In genomic region chr10:78586026-78586425, GRCm38 (mm10) we compare ENCODE assay signal across 36 mouse cellular contexts. TPM values are rescaled to one million over a fixed set of nuclear protein-coding genes. Genes with fewer than 3 reads are reported as not detected.
DNase-seq lines count a peak whose midpoint lies in the region; ATAC-seq and TF ChIP-seq lines count a peak whose summit lies in the region.
"Had no signal": no experiment of that assay in that cellular context is flagged by ENCODE, and none has a peak within 500 bp of the region (broad histone marks: within the 10 kb centered on the region; RNA-seq: fewer than 3 reads in every experiment).

No protein-coding gene starts in this region.

- peak; percentile 61 to 73 for DNase-seq in cerebellum, postnatal 10 days
- no peak for DNase-seq in cerebellum, adult 18-20 months
- DNase-seq in heart, adult 11 months = peak; percentile 90
- DNase-seq in testis, postnatal 14 days (ENCODE audit: low spot score) = no peak
- DNase-seq in gastrocnemius, postnatal 36 days = no peak
- DNase-seq: adrenal gland, postnatal 10 days; adrenal gland, postnatal 36 days; B cell, adult 2 months; cerebellum, adult 9-11 months; embryo, embryonic 11 days; gastrocnemius, postnatal 25 days; kidney, adult 2 months had no signal

- no peak overlapping the region for H3K4me3 ChIP-seq in heart, embryonic 12.5 days
- H3K4me3 ChIP-seq in testis, adult 2 months (ENCODE audit: control insufficient read depth, low read depth, low read length) = peak overlapping the region; percentile 72
- H3K4me3 ChIP-seq in ES-Bruce4 (ENCODE audit: low read depth, low read length) = peak overlapping the region; percentile 43
- H3K4me3 ChIP-seq: embryonic facial prominence, embryonic 10.5 days; embryonic facial prominence, embryonic 13.5 days; erythroblast, embryonic 14.5 days; forebrain, embryonic 12.5 days; forebrain, embryonic 15.5 days; heart, embryonic 13.5 days; hindbrain, embryonic 12.5 days; hindbrain, embryonic 15.5 days had no signal

- no peak overlapping the region for H3K27ac ChIP-seq in heart, embryonic 12.5 days (ENCODE audit: poor library complexity, severe bottlenecking)
- no peak overlapping the region for H3K27ac ChIP-seq in testis, adult 2 months (ENCODE audit: control insufficient read depth, insufficient read depth, low read depth, low read length)
- no peak overlapping the region for H3K27ac ChIP-seq in ES-Bruce4 (ENCODE audit: insufficient read depth, low read length)
- H3K27ac ChIP-seq: embryonic facial prominence, embryonic 10.5 days; embryonic facial prominence, embryonic 13.5 days; forebrain, embryonic 12.5 days; forebrain, embryonic 15.5 days; heart, embryonic 13.5 days; hindbrain, embryonic 12.5 days; hindbrain, embryonic 15.5 days had no signal

- H3K9me3 ChIP-seq in heart, embryonic 12.5 days (replicated peaks) = no peaks in the 10 kb centered on the region
- no peaks in the 10 kb centered on the region for H3K9me3 ChIP-seq in ES-Bruce4 (replicated peaks; ENCODE audit: control insufficient read depth, insufficient read depth, low read length, poor library complexity, severe bottlenecking)
- H3K9me3 ChIP-seq: embryonic facial prominence, embryonic 10.5 days; embryonic facial prominence, embryonic 13.5 days; forebrain, embryonic 12.5 days; forebrain, embryonic 15.5 days; G1E; heart, embryonic 13.5 days; hindbrain, embryonic 12.5 days; hindbrain, embryonic 15.5 days had no signal

- intact Hi-C loops in gastrocnemius, postnatal 36 days (cut with DNase I) = no loop called here

- no peak for TF ChIP-seq POLR2A in testis, adult 2 months (IDR thresholded peaks at IDR 0.05; ENCODE audit: control insufficient read depth, low read depth, low read length)
- TF ChIP-seq POLR2A in ES-Bruce4 (IDR thresholded peaks at IDR 0.05; ENCODE audit: insufficient read depth, low read length) = no peak

- 92% methylated on average over 13 of the region's 13 CpGs for WGBS in heart, embryonic 12.5 days

- no peak for TF ChIP-seq CTCF in testis, adult 2 months (IDR thresholded peaks at IDR 0.05; ENCODE audit: control insufficient read depth, insufficient read depth, insufficient replicate concordance, low read depth, low read length)
- TF ChIP-seq CTCF in ES-Bruce4 (IDR thresholded peaks at IDR 0.05; ENCODE audit: low read depth, low read length) = no peak

- peaks cover 81% of the 10 kb centered on the region for H3K36me3 ChIP-seq in heart, embryonic 12.5 days
- no peaks in the 10 kb centered on the region for H3K36me3 ChIP-seq in testis, adult 2 months (ENCODE audit: control insufficient read depth, insufficient read depth, low read length)
- H3K36me3 ChIP-seq in ES-Bruce4 (ENCODE audit: control insufficient read depth, insufficient read depth, low read length, poor library complexity, severe bottlenecking) = no peaks in the 10 kb centered on the region

- H3K4me2 ChIP-seq in heart, embryonic 12.5 days = no peak overlapping the region
- H3K4me2 ChIP-seq: embryonic facial prominence, embryonic 13.5 days; forebrain, embryonic 12.5 days; forebrain, embryonic 15.5 days; heart, embryonic 13.5 days; hindbrain, embryonic 12.5 days; hindbrain, embryonic 15.5 days had no signal

- no peak overlapping the region for H3K9ac ChIP-seq in heart, embryonic 12.5 days
- H3K9ac ChIP-seq in ES-Bruce4 (ENCODE audit: low read depth, poor library complexity, severe bottlenecking) = no peak overlapping the region
- H3K9ac ChIP-seq: embryonic facial prominence, embryonic 13.5 days; forebrain, embryonic 12.5 days; forebrain, embryonic 15.5 days; heart, embryonic 13.5 days; hindbrain, embryonic 12.5 days; hindbrain, embryonic 15.5 days had no signal

- TF ChIP-seq EP300 in ES-Bruce4 (IDR thresholded peaks at IDR 0.05; ENCODE audit: insufficient read depth, low read depth, low read length) = no peak

- peaks cover 12% of the 10 kb centered on the region for H3K4me1 ChIP-seq in heart, embryonic 12.5 days (replicated peaks)
- H3K4me1 ChIP-seq in testis, adult 2 months (ENCODE audit: control insufficient read depth, insufficient read depth, low read length) = peaks cover 11% of the 10 kb centered on the region
- H3K4me1 ChIP-seq in ES-Bruce4 (ENCODE audit: control insufficient read depth, insufficient read depth, low read length) = peaks cover 3% of the 10 kb centered on the region

- no peaks in the 10 kb centered on the region for H3K27me3 ChIP-seq in heart, embryonic 12.5 days (replicated peaks)
- H3K27me3 ChIP-seq in testis, adult 2 months (ENCODE audit: control insufficient read depth, insufficient read depth, low read length) = no peaks in the 10 kb centered on the region
- no peaks in the 10 kb centered on the region for H3K27me3 ChIP-seq in ES-Bruce4 (ENCODE audit: control insufficient read depth, insufficient read depth, low read length, poor library complexity, severe bottlenecking)
- H3K27me3 ChIP-seq: embryonic facial prominence, embryonic 13.5 days; forebrain, embryonic 15.5 days; heart, embryonic 13.5 days; hindbrain, embryonic 12.5 days; Patski had no signal

- no peak for ATAC-seq in heart, embryonic 12.5 days (ENCODE audit: insufficient number of reproducible peaks, low FRiP score)
- ATAC-seq: forebrain, embryonic 15.5 days; intestine, postnatal 0 days; Patski had no signal

RNA-seq across cellular contexts. Expression of gene Syde1, which starts 5.7 kb away (rescaled TPM):
- polyA plus RNA-seq in heart, embryonic 12.5 days (2016; fragmentation: Nextera tagmentation; extraction: Ambion mirVana) = 14.2 and 15.3 TPM in 2 replicates
- polyA plus RNA-seq in testis, adult 2 months (2012; rRNA removed) = 1.4 and 1.6 TPM in 2 replicates
- 3.9 and 4.6 TPM in 2 replicates for polyA plus RNA-seq in ES-Bruce4 (2011; ENCODE audit: insufficient read depth, insufficient read length, low read depth, missing spikeins)
- 1 to 10 TPM; 3.4 to 3.5 TPM for total RNA-seq in gastrocnemius, postnatal 36 days (2021)
- total RNA-seq: CH12.LX, G1E had no signal
- polyA plus RNA-seq: G1E had no signal

RNA-seq across cellular contexts. Expression of gene Ilvbl, which starts 11.9 kb away (rescaled TPM):
- polyA plus RNA-seq in heart, embryonic 12.5 days (2016; fragmentation: Nextera tagmentation; extraction: Ambion mirVana) = 46.5 and 47.6 TPM in 2 replicates
- 11.1 and 12.0 TPM in 2 replicates for polyA plus RNA-seq in testis, adult 2 months (2012; rRNA removed)
- polyA plus RNA-seq in ES-Bruce4 (2011; ENCODE audit: insufficient read depth, insufficient read length, low read depth, missing spikeins) = 11.6 and 16.7 TPM in 2 replicates
- total RNA-seq in gastrocnemius, postnatal 36 days (2021) = 10 to 100 TPM; 15.8 to 19.6 TPM

RNA-seq across cellular contexts. Expression of gene Olfr1357, which starts 31.8 kb away (rescaled TPM):
- polyA plus RNA-seq in heart, embryonic 12.5 days (2016; fragmentation: Nextera tagmentation; extraction: Ambion mirVana) = not detected in 2 replicates
- polyA plus RNA-seq in testis, adult 2 months (2012; rRNA removed) = not detected in 2 replicates
- polyA plus RNA-seq in ES-Bruce4 (2011; ENCODE audit: insufficient read depth, insufficient read length, low read depth, missing spikeins) = not detected in 2 replicates
- total RNA-seq in gastrocnemius, postnatal 36 days (2021) = not detected
- total RNA-seq: adrenal gland, adult 18-20 months; adrenal gland, postnatal 10 days; adrenal gland, postnatal 36 days; CH12.LX; gastrocnemius, adult 8-10 months; gastrocnemius, postnatal 25 days; granulocyte monocyte progenitor cell, adult 5-6 weeks; heart, adult 8-10 months; heart, postnatal 25 days; hematopoietic stem cell, adult 5-6 weeks had no signal
- polyA plus RNA-seq: cortical plate, adult 2 months; embryonic facial prominence, embryonic 10.5 days; embryonic facial prominence, embryonic 13.5 days; erythroblast, embryonic 14.5 days; forebrain, embryonic 12.5 days; forebrain, embryonic 15.5 days; G1E; heart, embryonic 13.5 days; heart, embryonic 16.5 days; hindbrain, embryonic 12.5 days; hindbrain, embryonic 15.5 days; intestine, embryonic 14.5 days; intestine, postnatal 0 days; kidney, adult 2 months; Patski had no signal

Comparison
In these comparisons a context has a peak if more than half of its experiments do, and no peak if none do; other contexts are left out.
1. DNase-seq: peak in cerebellum, postnatal 10 days (2 of 2) and heart, adult 11 months (single experiment); none in cerebellum, adult 18-20 months (0 of 2), testis, postnatal 14 days (single experiment) and gastrocnemius, postnatal 36 days (0 of 2).